Mouse (Mus musculus) heart, adult 2 months (tissue): ENCODE measurements at regions not wholly inside any gene's neighbourhood (a gene's known extent, or its start where the extent isn't known, plus 50 kb on each side); places are given as distances from the start of the nearest gene placed in this dataset.

Experiments
- DNase-seq, 2 experiments: peaks; one replicate each; pipeline ENCODE4 v3.0.0; 2021
- H3K27ac ChIP-seq: fragments of 200-600 bp; 2 replicates; pipeline ENCODE4 v1.8.1; 2022
- H3K27me3 ChIP-seq: fragments of 200-500 bp; 2 replicates; pipeline ENCODE4 v1.6.1; 2012; ENCODE audit warnings: mild to moderate bottlenecking, low read length, inconsistent platforms, mixed read lengths; ENCODE audit not compliant: control insufficient read depth, insufficient read depth
- H3K36me3 ChIP-seq: fragments of 200-500 bp; 2 replicates; pipeline ENCODE4 v1.6.1; 2012; ENCODE audit warnings: low read length, inconsistent platforms; ENCODE audit not compliant: control insufficient read depth, insufficient read depth
- H3K4me1 ChIP-seq: fragments of 200-500 bp; 2 replicates; pipeline ENCODE4 v1.6.1; 2011; ENCODE audit warnings: low read length; ENCODE audit not compliant: control insufficient read depth, insufficient read depth
- H3K4me3 ChIP-seq: fragments of 200-600 bp; 2 replicates; pipeline ENCODE4 v1.8.1; 2022
- H3K79me2 ChIP-seq: fragments of 200-500 bp; replicated peaks from 2 replicates; pipeline ENCODE4 v1.6.1; 2012; ENCODE audit warnings: mild to moderate bottlenecking, inconsistent platforms, low read length, moderate library complexity, mixed read lengths; ENCODE audit not compliant: control insufficient read depth, insufficient read depth
- H3K9ac ChIP-seq: fragments of 200-500 bp; 2 replicates; pipeline ENCODE4 v1.6.1; 2012; ENCODE audit warnings: low read depth, mild to moderate bottlenecking, control low read depth, inconsistent platforms, low read length, mixed read lengths
- CTCF ChIP-seq: fragments of 200-600 bp; IDR thresholded peaks from 2 replicates; pipeline ENCODE4 v1.8.1; 2022; ENCODE audit warnings: antibody characterized with exemption, mild to moderate bottlenecking, moderate library complexity
- EP300 ChIP-seq: fragments of 200-500 bp; IDR thresholded peaks from 2 replicates; pipeline ENCODE4 v1.6.1; 2011; ENCODE audit warnings: low read depth, low read length, control low read depth; ENCODE audit not compliant: insufficient read depth
- POLR2A ChIP-seq: fragments of 200-500 bp; IDR thresholded peaks from 2 replicates; pipeline ENCODE4 v1.6.1; 2011; ENCODE audit warnings: mild to moderate bottlenecking, low read depth, low read length, control low read depth; ENCODE audit not compliant: insufficient read depth
- WGBS: fragments of 180-500 bp; shearing (Covaris S2); methylation state at CpG from one replicate; pipeline ENCODE4 v1.1.7; 2018; 5-methylcytosine and 5-hydroxymethylcytosine counted together
- intact Hi-C: fragments of 180-260 bp; cut with DNase I; formaldehyde crosslinking; loops from one replicate; pipeline ENCODE4 v1.15.1; 2025

- H3K27ac ChIP-seq: no peak overlapping the region
- H3K9ac ChIP-seq: no peak overlapping the region
- no peaks in the 10 kb centered on the region for H3K36me3 ChIP-seq
- no peak for TF ChIP-seq CTCF
- no peak for TF ChIP-seq POLR2A
- no peak for TF ChIP-seq EP300
- intact Hi-C loops: no loop called here
- no peak overlapping the region for H3K4me3 ChIP-seq
- WGBS: 78% methylated on average over 8 of the region's 8 CpGs
- no peaks in the 10 kb centered on the region for H3K4me1 ChIP-seq
- no peak for DNase-seq
- H3K27me3 ChIP-seq: no peaks in the 10 kb centered on the region
- H3K79me2 ChIP-seq: no peaks in the 10 kb centered on the region
Measured at GRCm38 (mm10) chr11:111913891-111914290, 847.9 kb downstream of the Kcnj2 start.

- Histone ChIP-seq H3K4me1 (no peaks in the 10 kb centered on the region), H3K27ac (no peak overlapping the region), H3K4me3 (no peak overlapping the region), H3K27me3 (no peaks in the 10 kb centered on the region), H3K36me3 (no peaks in the 10 kb centered on the region), H3K79me2 (no peaks in the 10 kb centered on the region), H3K9ac (no peak overlapping the region)
- no peak for DNase-seq
- no peak for TF ChIP-seq CTCF
- TF ChIP-seq POLR2A: no peak
- no peak for TF ChIP-seq EP300
- WGBS: 93% methylated on average over 1 of the region's 1 CpGs
- intact Hi-C loops: no loop called here
Measured at GRCm38 (mm10) chr11:111926336-111926735, 855.7 kb upstream of the Sox9 start.

- Histone ChIP-seq H3K9ac (no peak overlapping the region), H3K4me1 (no peaks in the 10 kb centered on the region), H3K27me3 (no peaks in the 10 kb centered on the region), H3K4me3 (no peak overlapping the region), H3K36me3 (no peaks in the 10 kb centered on the region), H3K27ac (no peak overlapping the region), H3K79me2 (no peaks in the 10 kb centered on the region)
- no peak for DNase-seq
- WGBS: 77% methylated on average over 10 of the region's 10 CpGs
- no peak for TF ChIP-seq CTCF
- no peak for TF ChIP-seq EP300
- TF ChIP-seq POLR2A: no peak
- intact Hi-C loops: no loop called here
Measured at GRCm38 (mm10) chr11:111929366-111929765, 852.7 kb upstream of the Sox9 start.

GRCm38 (mm10) chr11:111932052-111932451 is 850.0 kb upstream of the Sox9 start:
- Histone ChIP-seq H3K36me3 (no peaks in the 10 kb centered on the region), H3K9ac (no peak overlapping the region), H3K79me2 (no peaks in the 10 kb centered on the region), H3K4me3 (no peak overlapping the region), H3K27ac (no peak overlapping the region), H3K27me3 (no peaks in the 10 kb centered on the region), H3K4me1 (no peaks in the 10 kb centered on the region)
- intact Hi-C loops: no loop called here
- WGBS: 74% methylated on average over 1 of the region's 1 CpGs
- DNase-seq: no peak
- TF ChIP-seq EP300 (no peak), CTCF (no peak), POLR2A (no peak)

GRCm38 (mm10) chr11:111944282-111944681 is 837.7 kb upstream of the Sox9 start:
- Histone ChIP-seq H3K36me3 (no peaks in the 10 kb centered on the region), H3K4me1 (no peaks in the 10 kb centered on the region), H3K9ac (no peak overlapping the region), H3K27ac (no peak overlapping the region), H3K4me3 (no peak overlapping the region), H3K27me3 (no peaks in the 10 kb centered on the region), H3K79me2 (no peaks in the 10 kb centered on the region)
- WGBS: 60% methylated on average over 8 of the region's 8 CpGs
- DNase-seq: no peak
- TF ChIP-seq POLR2A: no peak
- no peak for TF ChIP-seq EP300
- no peak for TF ChIP-seq CTCF
- intact Hi-C loops: no loop called here

- Histone ChIP-seq H3K4me1 (no peaks in the 10 kb centered on the region), H3K36me3 (no peaks in the 10 kb centered on the region), H3K79me2 (no peaks in the 10 kb centered on the region), H3K27me3 (no peaks in the 10 kb centered on the region), H3K9ac (no peak overlapping the region), H3K27ac (no peak overlapping the region), H3K4me3 (no peak overlapping the region)
- DNase-seq: no peak
- intact Hi-C loops: no loop called here
- no peak for TF ChIP-seq EP300
- TF ChIP-seq CTCF: no peak
- no peak for TF ChIP-seq POLR2A
Measured at GRCm38 (mm10) chr11:111945806-111946205, 836.2 kb upstream of the Sox9 start.

- no peak overlapping the region for H3K27ac ChIP-seq
- H3K4me1 ChIP-seq: no peaks in the 10 kb centered on the region
- intact Hi-C loops: no loop called here
- 77% methylated on average over 6 of the region's 6 CpGs for WGBS
- no peak overlapping the region for H3K9ac ChIP-seq
- no peak for DNase-seq
- no peaks in the 10 kb centered on the region for H3K27me3 ChIP-seq
- TF ChIP-seq POLR2A (no peak), CTCF (no peak), EP300 (no peak)
- H3K36me3 ChIP-seq: no peaks in the 10 kb centered on the region
- no peaks in the 10 kb centered on the region for H3K79me2 ChIP-seq
- H3K4me3 ChIP-seq: no peak overlapping the region
Measured at GRCm38 (mm10) chr11:111947671-111948070, 834.4 kb upstream of the Sox9 start.
